Mouse (Mus musculus) regulatory T cell (primary cell): Measurements from ENCODE around the gene Fam155a.
"Not testable (repeated sequence)": the region's sequence is repeated elsewhere in the genome, so short reads cannot be mapped to it uniquely, and the experiment has no call there.

Experiments used
- in situ Hi-C: fragments of 300-600 bp; cut with MboI, MseI; formaldehyde crosslinking; loops from one replicate; pipeline ENCODE4 v1.15.1; 2025; ENCODE audit warnings: high pct_unique_total_duplicates

Gene Fam155a

DNA sequence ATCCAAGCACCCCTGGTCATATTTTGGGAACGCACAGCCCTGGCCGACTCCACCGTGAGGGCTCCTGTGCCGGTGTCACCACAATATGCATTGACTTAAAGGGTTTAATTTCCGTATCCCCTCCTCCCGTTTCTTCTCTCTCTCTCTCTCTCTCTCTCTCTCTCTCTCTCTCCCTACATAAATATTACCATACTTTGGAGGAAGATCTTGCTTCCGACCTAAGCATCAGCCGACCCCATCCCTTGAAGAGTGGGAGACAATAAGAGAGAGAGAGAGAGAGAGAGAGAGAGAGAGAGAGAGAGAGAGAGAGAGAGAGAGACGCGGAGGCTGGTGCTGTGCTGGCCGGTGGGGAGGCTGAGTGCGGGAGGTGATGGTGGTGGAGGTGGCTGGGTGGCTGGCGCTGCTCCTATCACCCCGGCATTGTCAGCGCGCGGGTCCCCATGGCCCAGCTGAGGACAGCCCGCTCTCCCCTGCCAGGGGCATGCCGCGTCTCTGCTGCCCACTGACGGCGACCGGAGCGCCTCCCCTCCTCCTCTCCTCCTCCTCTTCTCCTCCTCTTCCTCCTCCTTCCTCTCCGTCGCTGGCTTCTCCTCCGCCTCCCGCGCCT lies at the start of gene Fam155a:
TSS of gene Fam155a (minus strand) at position 163 of the 607 bp plus-strand sequence.
- in situ Hi-C loops: no loop called here

DNA sequence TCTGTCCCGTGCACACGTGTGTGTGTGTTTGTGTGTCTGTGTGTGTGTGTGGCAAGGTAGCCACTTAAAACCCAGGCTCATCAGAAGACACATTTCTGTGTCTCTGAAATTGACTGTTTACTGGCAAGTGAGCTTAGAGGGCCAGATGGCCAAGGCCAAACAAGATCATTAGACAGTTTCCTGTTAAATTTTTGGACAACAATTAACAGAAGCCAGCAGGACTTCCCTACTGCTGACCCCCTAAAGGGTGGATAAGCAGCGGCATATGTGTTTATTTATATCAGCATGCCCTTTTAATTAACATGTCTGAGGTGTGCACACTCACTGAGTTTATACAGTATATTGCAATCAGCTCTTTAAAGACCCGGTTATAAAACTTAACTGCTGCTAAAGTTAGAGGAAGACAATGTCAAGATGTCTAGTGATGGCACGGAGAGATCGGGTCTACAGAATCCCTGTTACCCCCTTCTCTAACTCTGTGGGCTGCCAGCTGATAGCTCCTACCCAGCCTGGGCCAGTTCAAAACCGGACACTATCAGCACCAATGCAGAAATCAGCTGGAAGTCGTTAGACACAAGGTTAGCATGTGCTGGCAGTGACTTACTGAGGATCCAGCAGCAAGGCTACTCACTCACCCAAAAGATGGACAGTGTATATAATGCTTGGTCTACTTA lies 42.4 kb upstream of the Fam155a start:
- in situ Hi-C loops: no loop called here

DNA sequence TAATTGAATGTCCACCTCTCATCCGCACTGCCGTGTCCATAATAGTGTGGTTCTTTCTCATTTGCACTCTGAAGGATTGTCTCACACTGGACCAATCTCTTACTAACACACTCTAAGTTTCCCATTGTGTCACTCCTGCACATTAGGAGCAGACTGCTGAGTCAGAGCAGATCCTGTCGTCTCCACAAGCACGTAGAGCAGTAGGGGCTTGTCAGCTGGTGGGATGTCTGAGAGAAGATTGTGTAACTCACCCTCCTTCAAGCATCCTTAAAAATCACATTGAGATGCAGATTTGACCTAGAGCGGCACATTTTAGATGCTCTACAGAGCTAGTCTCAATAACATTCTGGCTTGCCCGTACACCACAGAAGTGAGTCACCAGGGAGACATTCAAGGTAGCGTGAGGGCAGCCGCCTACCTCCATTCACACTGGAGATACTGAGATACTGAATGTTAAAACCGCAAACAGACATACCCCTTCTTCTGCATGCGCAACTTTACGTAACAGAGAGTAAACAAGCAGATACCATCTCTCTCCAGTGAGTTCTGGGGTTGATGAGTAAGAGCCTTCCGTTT lies 40.1 kb upstream of the Fam155a start:
- in situ Hi-C loops: no loop called here

DNA sequence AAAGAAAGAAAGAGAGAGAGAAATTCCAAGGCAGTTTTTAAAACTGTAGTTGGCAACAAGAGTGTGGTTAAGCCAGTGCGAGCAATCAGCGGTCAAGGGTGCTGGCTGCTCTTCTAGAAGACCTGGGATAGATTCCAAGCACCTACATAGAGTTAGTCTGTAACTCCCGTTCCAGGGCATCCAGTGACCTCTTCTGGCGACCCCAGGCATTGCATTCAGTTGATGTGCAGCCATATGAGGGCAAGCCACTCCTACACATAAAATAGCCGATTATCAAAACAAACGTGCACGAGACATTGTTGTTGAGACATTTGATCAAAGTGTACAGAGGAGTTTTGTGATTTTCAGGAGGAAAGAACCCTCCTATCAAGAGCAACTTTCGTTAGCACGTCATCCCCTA lies 37.6 kb upstream of the Fam155a start:
- in situ Hi-C loops: no loop called here

DNA sequence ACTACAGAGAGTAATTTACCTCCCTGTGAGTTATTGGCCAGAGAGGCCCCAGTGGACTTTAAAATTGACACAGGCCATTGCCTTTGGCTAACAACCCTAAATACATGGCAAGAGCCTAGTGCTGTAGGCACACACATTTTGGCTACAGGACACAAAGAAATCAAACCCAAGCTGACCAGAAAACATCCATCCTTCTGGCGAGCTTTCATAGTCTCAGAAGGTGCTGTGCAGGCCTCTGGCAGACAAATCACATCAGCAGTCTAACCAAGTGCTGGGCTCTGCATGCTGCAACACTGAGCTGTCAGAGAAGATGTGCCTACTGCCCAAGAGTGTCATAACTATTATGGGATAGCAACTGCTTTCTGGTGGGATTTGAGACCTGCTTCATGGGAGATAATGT lies 34.7 kb upstream of the Fam155a start:
- in situ Hi-C loops: no loop called here

DNA sequence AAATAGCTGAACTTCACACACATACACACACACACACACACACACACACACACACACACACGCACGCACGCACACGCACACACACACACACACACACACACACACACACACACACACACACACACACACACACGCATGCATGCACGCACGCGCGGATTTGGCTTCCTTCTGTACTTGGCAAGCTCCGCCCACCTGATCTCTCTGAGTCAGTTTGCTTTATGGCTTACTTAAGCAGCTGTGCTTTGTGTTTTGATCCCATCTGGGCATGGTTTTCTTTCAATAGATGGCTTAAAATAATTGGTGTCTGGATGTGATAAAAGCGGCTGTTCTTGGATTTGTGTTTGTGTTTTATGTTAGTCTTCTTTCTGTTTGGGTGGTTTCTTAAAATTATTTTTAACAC lies 29.4 kb upstream of the Fam155a start:
- in situ Hi-C loops: not testable (repeated sequence)

DNA sequence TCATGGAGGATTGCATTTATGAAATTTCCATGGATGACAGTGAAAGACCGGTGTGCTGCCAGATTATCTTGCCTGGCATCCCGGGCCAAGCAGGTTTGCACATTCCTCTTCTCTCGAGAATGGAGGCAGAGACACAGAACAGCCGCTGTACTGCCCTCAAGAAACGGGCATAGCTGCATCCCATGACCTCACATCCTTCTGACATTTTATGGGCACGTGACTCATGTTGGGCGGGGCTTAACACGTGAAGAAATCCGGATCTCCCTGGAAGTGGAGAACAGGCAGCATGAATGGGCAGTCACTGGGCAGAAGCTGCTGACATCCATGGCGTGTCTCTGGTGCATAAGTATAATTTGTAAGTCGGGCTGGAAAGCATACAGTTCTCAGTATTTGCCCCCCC lies 29.0 kb upstream of the Fam155a start:
- in situ Hi-C loops: no loop called here

DNA sequence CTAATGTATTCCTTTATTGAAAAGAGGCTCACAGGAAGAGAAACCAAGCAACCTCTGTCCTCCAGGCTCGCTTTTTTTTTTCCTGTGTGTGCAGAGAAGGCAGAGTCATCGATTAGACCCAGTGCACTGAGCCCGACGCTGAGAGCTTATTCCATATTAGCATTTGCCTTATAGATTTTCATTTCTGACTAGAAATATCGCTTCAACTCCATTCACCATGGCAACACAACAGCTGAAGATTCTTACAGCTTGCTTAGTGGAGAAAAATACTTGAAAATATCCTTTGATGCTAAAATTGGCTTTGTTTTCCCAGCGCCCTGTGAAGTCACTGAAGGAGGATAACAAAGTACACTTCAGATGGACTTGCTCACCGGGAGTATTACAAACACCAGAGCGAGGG lies 26.6 kb upstream of the Fam155a start:
- in situ Hi-C loops: no loop called here

DNA sequence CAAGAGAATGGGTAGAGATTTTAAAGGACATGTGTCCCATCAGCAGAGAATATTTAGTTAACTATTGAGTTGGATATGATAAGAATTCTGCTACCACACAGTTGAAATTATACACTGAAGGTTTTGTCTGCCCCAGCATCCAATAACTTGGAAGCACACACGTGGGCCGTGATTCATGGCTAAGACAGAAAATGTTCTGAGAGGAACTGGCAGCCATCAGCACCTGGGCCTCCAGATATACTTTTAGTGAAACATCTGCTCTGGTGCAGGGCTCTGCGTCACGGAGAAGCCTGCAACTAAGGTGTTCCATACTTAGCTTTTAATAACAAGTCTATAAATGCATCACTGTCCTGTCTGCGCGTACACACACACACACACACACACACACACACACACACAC lies 24.8 kb upstream of the Fam155a start:
- in situ Hi-C loops: no loop called here

DNA sequence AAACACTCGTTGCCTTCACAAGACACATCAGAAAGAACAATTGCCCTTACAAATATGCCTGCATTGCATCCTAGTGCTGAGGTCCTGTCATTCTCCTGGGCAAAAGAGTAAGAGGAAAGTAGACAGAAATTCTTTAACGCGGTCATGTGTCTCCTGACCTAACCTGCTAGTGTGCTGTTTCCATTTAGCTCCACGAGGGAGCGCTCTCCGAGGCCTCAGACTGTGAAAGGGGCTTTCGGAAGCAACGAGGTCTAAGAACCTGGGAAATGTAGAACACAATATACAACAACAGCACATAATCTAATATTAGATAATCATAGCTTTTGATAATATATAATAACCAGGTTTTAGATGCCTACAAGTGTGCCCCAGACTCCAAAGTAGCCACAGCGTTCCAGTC lies 22.4 kb upstream of the Fam155a start:
- in situ Hi-C loops: loop anchor here (5.0 kb wide), 1 partner anchor 231 kb away; no protein-coding TSS in a partner anchor

DNA sequence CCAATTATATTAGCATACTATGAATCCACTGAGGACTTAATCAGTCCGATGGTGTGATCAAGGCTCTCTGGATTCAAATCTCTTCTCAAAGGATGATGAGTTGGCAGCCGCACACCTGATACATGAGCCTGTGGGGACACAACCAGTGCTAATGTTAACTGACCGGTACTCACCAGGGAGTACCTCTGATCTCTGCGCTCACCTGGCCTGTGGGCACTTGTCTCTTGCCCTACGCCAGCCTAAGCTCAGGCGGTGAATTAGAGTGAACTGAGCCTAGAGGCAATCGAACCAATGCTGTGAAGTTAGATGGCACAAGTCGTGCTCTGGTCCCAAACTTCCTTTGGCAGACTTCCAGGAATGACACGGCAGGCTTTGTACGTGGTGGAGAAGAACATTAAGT lies 9.4 kb upstream of the Fam155a start:
- in situ Hi-C loops: no loop called here

DNA sequence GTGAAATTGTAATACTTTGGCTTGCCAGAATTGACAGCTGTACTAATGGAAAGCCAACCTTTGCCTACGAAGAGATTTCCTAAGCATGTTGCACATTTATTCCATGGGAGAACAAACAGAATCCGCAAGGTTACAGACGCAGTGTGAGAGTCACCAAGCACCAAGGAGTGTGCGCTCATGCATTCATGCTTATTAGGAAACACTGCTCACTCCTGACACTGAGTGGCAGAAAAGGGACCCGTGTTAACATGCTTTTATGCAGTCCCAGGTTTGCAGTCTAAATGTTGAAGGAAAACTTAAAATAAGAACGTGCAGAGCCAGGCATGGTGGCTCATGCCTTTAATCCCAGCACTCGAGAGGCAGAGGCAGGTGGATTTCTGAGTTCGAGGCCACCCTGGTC lies 7.2 kb upstream of the Fam155a start:
- in situ Hi-C loops: no loop called here

DNA sequence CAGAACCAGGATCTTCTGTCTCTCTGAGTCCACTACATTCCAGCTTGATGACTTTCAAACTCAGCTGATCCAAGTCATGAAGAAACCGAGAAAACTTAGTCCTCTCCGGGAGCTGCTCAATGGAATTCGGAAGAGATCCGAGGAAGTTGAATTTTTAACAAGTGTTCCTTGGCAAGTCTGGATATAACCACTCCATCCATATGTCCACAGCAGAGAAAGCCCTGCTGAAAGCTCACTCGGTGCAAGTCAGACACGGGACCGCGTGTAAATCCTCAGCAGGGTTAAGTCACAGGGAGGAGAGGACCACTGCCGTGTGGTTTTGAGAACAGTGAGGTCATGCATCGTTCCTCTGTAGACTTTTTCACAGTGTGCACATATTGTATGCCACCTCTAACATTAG lies 5.9 kb upstream of the Fam155a start:
- in situ Hi-C loops: no loop called here

DNA sequence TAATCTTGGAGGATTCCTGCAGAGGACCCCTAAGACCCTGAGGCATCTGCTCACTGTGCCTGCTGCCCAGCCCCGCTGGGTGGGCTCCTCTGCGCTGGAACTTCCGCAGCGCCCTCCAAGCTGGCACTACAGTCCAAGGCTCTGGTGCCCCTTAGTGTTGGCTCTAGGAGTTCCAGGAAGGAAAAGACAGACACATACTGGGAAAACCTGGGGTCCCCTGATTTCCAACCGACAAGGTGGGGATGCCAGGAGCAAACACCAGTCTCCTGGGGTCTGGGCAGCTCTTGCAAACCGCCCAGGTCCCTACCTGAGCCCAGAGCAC lies 1.5 kb upstream of the Fam155a start:
- in situ Hi-C loops: no loop called here

DNA sequence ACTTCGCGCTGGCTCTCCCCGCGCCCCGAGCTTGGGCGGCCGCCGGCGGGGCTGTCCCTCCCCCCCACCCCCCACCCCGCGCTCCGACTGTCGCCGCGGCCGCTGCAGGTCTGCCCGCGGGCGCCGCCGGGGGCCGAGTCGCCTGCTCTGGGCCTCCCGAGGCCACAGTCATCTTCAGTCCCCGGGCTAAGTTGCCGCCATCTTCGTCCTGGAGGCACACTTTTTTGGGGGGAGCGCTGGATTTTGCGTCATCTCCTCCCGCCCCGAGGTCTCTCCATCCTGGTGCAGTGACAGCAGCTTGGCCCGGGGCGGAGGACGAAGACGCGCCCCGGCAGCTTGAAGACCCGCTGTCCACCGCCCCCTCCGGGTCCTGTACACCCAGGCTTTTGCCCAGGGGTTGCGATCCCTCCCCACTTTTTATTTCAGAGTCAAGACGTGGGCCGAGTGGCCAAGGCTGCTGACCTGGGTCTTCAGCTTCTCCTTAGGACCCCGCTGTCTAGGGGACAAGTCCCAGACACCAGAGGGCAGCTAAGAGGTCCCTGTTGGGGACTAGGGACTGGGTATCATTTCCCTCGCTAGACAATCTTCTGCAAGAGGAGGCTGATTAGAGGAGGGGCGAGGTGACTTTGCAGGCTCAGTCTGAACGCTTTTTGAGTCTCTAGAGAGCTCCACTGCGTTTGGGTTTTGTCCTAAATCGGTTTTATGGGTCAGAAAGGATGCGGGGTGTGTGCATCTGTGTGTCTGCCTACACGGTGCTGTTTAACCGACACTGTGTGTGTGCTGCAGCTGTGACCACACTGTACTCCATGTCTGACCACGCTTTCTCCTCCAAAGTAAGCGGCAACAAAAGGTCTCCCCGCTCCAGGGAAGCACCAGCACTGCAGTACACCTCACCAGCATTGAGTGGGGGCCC lies 901 bp upstream of the Fam155a start:
- in situ Hi-C loops: no loop called here

DNA sequence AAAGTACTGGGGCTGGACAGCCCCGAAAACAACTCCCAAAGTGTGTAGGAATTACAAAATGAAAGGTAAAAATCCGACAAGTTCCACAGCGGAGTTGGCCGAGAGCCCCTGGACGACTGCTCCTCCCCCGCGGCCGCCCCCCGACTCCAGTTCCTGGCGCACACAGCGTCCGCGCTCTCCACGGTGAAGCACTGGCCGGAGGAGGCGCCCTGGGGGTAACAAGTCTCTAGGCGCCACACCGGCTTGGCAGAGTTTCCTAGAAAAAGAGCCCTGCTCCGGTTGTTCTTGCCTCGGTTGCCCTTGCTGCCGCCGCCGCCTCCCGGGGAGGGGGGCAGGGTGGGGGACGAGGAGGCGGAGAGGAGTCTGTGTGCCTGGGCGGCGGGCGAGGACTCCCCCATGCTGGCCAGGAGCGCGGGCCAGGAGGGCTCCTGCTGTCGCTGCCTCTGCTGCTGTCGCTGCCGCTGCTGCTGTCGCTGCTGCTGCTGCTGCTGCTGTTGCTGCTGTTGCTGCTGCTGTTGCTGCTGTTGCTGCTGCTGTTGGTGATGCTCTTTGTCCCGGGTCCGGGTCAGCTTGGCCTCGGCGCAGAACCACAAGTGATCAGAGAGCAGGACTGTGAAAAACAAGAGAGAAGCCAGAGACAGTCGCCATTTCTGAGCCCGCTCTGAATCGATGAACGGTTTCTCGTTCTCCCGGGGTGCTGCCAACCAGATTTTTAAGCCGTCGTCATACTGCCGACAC lies 531 bp downstream of the Fam155a start:
- in situ Hi-C loops: no loop called here

DNA sequence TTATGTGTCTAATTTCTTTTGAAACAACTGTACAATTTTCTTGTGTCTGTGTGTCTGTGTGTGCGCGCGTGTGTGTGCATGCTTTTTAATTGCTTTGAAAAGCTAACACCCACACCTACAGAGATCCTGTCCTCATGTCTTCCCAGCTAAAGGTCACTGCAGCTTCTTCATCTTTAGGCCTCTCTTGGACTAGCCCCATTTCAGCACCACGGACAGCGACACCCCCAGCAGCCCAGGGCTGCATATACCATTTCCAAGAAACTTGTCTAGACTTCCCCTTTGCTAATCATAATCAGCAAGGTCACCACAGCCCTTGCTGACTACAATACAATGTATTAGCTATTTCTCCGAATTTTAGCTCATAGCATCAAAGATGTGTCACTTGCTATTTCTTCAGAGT lies 1.9 kb downstream of the Fam155a start:
- in situ Hi-C loops: no loop called here

DNA sequence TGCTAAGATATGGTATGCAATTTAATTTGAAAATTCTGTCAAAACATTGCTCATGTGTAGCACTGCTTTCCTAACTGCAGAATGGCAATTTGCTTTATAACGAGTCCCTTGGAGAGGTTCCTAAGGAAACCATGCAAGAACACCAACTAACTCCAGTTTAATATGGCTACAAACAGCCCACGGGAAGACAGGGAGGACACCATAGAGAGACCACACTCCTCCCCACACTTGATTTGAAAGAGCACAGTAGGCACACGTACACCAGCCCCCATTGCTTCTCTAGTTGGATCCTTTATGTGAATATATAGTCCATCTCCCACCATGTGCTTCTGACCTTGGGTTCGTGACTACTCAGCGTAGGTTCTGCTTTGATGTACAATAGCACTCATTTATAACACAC lies 35.8 kb downstream of the Fam155a start:
- in situ Hi-C loops: no loop called here

DNA sequence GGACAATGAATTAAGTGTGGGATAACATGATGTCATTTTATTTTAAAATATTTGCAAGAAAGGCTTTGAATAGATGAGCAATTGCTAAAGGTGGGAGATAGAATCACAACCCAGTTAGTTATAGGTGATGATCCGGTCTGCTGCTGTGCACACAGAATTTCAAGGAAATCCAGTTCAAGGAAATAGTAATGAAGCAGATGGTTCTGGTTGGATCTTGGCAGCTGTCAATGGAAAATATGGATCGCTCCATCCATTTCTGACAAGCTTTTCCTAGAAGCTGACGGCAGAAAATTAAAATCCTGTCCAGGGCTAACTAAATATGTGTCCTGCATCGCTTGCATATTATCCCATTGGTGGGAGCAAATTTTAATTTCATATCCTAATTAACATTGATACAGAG lies 61.2 kb downstream of the Fam155a start:
- in situ Hi-C loops: no loop called here

DNA sequence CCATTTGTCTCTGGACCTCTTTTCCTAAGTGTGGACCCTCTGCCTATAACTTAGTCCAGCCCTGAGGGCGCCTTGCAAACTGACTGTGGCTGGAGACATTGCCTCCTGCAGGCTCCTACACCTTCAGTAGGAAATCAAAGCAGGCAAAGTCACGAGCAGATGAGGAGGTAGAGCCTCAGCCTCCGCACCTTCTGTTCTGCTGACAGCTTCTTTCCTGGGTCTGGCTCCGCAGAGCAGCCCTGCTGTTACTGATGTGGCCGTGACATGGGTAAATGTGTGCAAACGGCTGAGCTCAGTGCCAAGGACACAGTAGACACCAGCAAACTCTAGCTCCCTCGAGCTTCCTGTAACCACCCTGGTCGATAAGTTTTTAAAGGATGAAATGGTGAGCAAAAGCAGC lies 63.5 kb downstream of the Fam155a start:
- in situ Hi-C loops: no loop called here

DNA sequence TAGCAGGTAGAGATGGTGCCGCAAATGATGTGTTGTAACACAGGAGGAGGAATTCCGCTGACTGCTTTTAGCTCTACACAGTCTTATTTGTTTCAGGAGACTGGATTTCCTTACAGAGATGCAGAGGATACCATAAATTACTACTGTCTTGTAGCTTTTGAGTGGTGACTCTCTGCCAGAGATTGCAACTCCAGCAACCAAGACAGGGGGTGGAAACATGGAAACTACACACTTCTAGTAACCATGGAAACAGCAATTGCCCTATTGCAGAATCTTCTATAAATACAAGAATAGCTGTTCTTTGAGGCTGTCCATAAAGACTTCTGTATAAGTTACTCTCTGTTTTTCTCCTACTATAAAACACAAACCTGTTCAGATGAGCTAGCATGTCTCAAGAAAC lies 76.2 kb downstream of the Fam155a start:
- in situ Hi-C loops: no loop called here

DNA sequence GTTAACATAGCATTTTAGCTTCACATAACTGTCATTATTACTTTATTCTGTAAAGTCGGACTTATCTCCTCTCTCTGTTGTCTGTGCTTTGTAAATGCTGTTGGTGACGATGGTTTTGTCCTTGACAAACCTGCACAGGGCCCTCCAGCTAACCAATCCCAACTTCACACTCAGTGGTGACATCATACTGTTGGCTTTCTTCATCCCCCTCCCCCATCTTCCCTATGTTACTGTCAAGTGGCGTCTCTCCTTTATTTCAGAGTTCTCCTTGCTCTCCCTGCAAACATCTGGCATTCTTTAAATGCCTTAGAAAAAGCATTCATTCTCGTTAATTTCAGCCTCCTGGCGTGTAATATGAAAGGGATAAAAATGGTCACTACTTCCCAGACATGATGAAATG lies 78.6 kb downstream of the Fam155a start:
- in situ Hi-C loops: no loop called here
